Mouse (Mus musculus): ENCODE measurements around the gene Tnfrsf4. TPM values are rescaled to one million over a fixed set of nuclear protein-coding genes. Genes with fewer than 3 reads are reported as not detected.

Gene Tnfrsf4
- polyA plus RNA-seq, 1 experiment from 2014 or later, result 4.9 TPM

DNA sequence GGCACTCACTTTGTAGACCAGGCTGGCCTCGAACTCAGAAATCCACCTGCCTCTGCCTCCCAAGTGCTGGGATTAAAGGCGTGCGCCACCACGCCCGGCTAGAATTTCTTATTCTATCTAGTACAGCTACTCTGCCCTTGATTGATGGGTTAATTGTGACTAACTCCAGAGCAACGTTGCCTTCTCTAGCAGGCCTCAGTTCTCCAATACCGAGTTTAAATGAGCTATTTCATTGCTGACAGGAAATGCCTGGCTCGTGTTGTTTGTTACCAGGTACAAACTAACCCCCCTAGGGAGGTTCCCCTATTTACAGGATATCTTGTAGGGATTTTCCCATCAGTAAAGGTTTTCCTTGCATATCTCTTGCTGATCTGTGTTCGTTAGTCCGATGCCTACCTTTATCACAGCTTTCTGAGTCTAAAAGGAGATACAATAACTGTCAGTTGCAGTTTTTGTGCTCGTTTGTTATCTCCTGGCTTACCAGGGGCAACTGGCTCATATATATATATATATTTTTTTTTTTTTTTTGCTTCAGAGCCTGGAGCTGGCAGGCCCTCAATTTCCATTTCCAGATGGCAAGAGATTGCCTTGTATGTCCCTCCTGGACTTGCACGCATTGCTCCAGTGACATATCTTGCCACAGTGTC is 32.1 kb upstream of the Tnfrsf4 start:
- ATAC-seq (no peak), DNase-seq (ENCODE audit: low spot score) (no peak)
- Histone ChIP-seq H3K27me3 (replicated peaks; ENCODE audit: insufficient read depth, low read length) (no peaks in the 10 kb centered on the region), H3K4me3 (ENCODE audit: low read depth, low read length) (no peak overlapping the region), H3K4me2 (replicated peaks; ENCODE audit: low read depth, low read length) (no peak overlapping the region), H3K27ac (ENCODE audit: low read length) (no peak overlapping the region), H3K36me3 (ENCODE audit: insufficient read depth, low read length) (no peaks in the 10 kb centered on the region), H3K9ac (replicated peaks; ENCODE audit: low read depth) (no peak overlapping the region), H3K4me1 (ENCODE audit: insufficient read depth, low read depth, low read length) (no peaks in the 10 kb centered on the region), H3K9me3 (ENCODE audit: low read length) (no peaks in the 10 kb centered on the region)
- TF ChIP-seq EP300 (IDR thresholded peaks at IDR 0.05) (no peak), CTCF (IDR thresholded peaks at IDR 0.05) (no peak)
- 68% methylated on average over 12 of the region's 12 CpGs for WGBS

DNA sequence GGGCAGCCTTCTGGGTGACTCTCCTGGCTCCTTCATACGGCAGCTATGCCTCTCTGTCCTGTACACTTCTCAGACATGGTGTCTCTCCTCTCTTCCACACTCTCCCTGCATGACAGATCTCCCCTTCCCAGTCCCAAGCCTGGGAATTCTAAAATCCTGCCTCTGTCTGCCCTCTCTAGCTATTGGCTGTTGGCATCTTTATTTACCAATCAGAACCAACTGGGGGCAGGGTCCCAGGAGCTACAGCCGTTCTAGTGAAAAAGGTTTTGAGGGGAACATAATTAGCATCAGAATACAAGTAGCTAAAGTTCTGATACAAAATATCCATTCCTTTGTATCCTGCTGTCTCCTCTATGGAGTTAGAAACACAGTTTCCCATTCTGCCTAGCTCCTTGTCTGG is 29.9 kb upstream of the Tnfrsf4 start:
- no peak for TF ChIP-seq CTCF (IDR thresholded peaks at IDR 0.05)
- no peak for TF ChIP-seq EP300 (IDR thresholded peaks at IDR 0.05)
- DNase-seq (ENCODE audit: low spot score) (no peak), ATAC-seq (no peak)

DNA sequence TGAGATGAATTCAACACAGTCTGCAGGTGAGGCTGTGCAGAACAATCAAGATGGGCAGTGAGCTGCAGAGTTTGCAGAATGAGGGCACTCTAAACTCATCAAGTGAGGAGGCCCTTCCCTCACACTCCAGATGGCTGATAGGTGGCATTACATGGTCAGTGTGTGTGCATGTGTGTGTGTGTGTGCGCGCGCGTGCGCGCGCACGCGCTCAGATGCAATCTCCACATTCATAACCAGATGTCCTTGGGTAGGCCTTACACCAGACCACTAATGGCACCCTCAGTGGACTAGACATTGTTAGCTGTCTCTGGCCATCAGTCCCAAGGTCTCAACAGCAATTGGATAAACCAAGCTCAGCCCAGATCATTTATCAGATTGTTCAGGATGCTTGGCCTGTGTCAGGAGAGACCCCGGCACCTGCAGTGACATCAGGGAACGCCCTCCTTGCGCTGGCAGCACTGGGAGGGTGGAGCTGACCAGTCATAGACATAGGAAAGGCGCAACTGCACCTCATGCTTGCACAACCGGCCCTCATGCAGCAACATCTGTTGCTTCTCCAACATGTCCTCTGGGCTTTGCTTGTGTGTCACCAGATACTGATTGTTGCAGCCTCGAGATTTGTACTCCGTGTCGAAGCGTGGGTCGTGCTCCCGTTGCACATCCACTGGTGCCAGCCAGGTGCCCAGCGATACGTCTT is 22.3 kb upstream of the Tnfrsf4 start:
- no peaks in the 10 kb centered on the region for H3K36me3 ChIP-seq (ENCODE audit: insufficient read depth, low read length)
- H3K27ac ChIP-seq (ENCODE audit: low read length), result peak overlapping the region; percentile 94
- H3K9me3 ChIP-seq (ENCODE audit: low read length), result no peaks in the 10 kb centered on the region
- H3K4me1 ChIP-seq (ENCODE audit: insufficient read depth, low read depth, low read length), result peaks cover 15% of the 10 kb centered on the region; the same call in 1 of the 2 replicates
- TF ChIP-seq CTCF (IDR thresholded peaks at IDR 0.05), result no peak
- no peak for TF ChIP-seq EP300 (IDR thresholded peaks at IDR 0.05)
- WGBS, result 82% methylated on average over 22 of the region's 22 CpGs
- peak overlapping the region; percentile 68; the same call in 1 of the 2 replicates for H3K9ac ChIP-seq (replicated peaks; ENCODE audit: low read depth)
- H3K27me3 ChIP-seq (replicated peaks; ENCODE audit: insufficient read depth, low read length), result no peaks in the 10 kb centered on the region
- DNase-seq (ENCODE audit: low spot score) (peak; percentile 18), ATAC-seq (no peak)
- H3K4me2 ChIP-seq (replicated peaks; ENCODE audit: low read depth, low read length), result peak overlapping the region; percentile 96
- peak overlapping the region; percentile 59 for H3K4me3 ChIP-seq (ENCODE audit: low read depth, low read length)

More for the DNA sequence above, 29.9 kb upstream of the Tnfrsf4 start:
- Histone ChIP-seq H3K9ac (replicated peaks; ENCODE audit: low read depth) (no peak overlapping the region), H3K4me3 (ENCODE audit: low read depth, low read length) (no peak overlapping the region), H3K36me3 (ENCODE audit: insufficient read depth, low read length) (no peaks in the 10 kb centered on the region), H3K4me2 (replicated peaks; ENCODE audit: low read depth, low read length) (no peak overlapping the region), H3K27ac (ENCODE audit: low read length) (no peak overlapping the region), H3K27me3 (replicated peaks; ENCODE audit: insufficient read depth, low read length) (no peaks in the 10 kb centered on the region), H3K9me3 (ENCODE audit: low read length) (no peaks in the 10 kb centered on the region), H3K4me1 (ENCODE audit: insufficient read depth, low read depth, low read length) (no peaks in the 10 kb centered on the region)
- 25% methylated on average over 2 of the region's 2 CpGs for WGBS

DNA sequence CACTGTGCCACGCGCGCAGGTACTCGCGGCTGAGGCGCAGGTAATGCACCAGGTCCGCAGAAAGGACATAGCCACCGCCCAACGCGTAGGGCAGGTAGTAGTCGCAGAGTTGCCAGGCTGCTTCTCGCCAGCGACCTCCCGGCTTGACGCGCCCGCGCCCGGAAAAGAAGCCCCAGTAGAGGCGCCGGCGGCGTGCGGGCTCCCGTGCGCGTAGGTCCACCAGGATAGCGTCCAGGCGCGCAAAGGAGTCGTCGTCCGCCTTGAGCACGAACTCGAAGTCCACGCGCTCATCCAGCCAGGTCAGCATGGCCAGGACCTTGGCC is 21.8 kb upstream of the Tnfrsf4 start:
- no peak for DNase-seq (ENCODE audit: low spot score)
- peaks cover 15% of the 10 kb centered on the region; the same call in 1 of the 2 replicates for H3K4me1 ChIP-seq (ENCODE audit: insufficient read depth, low read depth, low read length)
- H3K4me3 ChIP-seq (ENCODE audit: low read depth, low read length), result peak overlapping the region; percentile 59
- peak overlapping the region; percentile 94 for H3K27ac ChIP-seq (ENCODE audit: low read length)
- no peaks in the 10 kb centered on the region for H3K9me3 ChIP-seq (ENCODE audit: low read length)
- no peak; the same call in 1 of the 2 replicates for ATAC-seq
- TF ChIP-seq CTCF (IDR thresholded peaks at IDR 0.05) (no peak), EP300 (IDR thresholded peaks at IDR 0.05) (no peak)
- no peaks in the 10 kb centered on the region for H3K27me3 ChIP-seq (replicated peaks; ENCODE audit: insufficient read depth, low read length)
- H3K4me2 ChIP-seq (replicated peaks; ENCODE audit: low read depth, low read length), result peak overlapping the region; percentile 96
- 23% methylated on average over 37 of the region's 37 CpGs for WGBS
- H3K9ac ChIP-seq (replicated peaks; ENCODE audit: low read depth), result peak overlapping the region; percentile 68; the same call in 1 of the 2 replicates
- peaks cover 3% of the 10 kb centered on the region; the same call in 1 of the 2 replicates for H3K36me3 ChIP-seq (ENCODE audit: insufficient read depth, low read length)

DNA sequence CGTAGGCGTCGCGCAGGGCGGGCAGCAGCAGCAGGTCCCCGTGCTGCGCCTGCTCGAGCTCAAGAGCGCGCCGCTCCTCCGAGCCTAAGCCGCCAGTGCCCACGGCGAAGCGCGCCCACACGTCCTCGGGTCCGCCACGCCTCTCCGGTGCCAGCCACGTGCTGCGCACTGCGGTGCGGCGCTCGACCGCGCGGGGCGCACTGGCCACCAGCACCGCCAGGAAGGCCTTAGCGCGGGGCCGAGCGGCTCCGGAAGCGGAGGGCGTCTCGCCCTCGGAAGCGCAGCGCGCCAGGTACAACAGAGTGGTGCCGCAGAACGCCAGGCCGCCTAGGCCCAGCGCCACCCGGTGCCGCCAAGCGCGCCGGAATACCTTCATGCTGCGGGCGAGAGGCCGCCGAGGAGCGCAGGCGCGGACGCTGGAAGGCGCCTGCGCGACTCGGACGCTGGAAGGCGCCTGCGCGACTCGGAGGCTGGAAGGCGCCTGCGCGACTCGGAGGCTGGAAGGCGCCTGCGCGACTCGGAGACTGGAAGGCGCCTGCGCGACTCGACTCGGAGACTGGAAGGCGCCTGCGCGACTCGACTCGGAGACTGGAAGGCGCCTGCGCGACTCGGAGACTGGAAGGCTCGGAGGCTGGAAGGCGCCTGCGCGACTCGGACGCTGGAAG is 21.3 kb upstream of the Tnfrsf4 start, which contains the start of the genes B3galt6 and Sdf4:
Gene B3galt6 (minus strand): TSS at position 409 of the 665 bp plus-strand sequence.
Gene Sdf4 (plus strand): TSS at position 632 of the 665 bp plus-strand sequence.
- WGBS, result 2% methylated on average over 91 of the region's 99 CpGs
- Histone ChIP-seq H3K4me2 (replicated peaks; ENCODE audit: low read depth, low read length) (peak within 1 kb of the TSS; percentile 96), H3K9me3 (ENCODE audit: low read length) (no peaks in the 10 kb centered on the region), H3K36me3 (ENCODE audit: insufficient read depth, low read length) (peaks cover 3% of the 10 kb centered on the region; the same call in 1 of the 2 replicates), H3K27ac (ENCODE audit: low read length) (peak within 1 kb of the TSS; percentile 94), H3K4me1 (ENCODE audit: insufficient read depth, low read depth, low read length) (peaks cover 15% of the 10 kb centered on the region; the same call in 1 of the 2 replicates), H3K4me3 (ENCODE audit: low read depth, low read length) (peak within 1 kb of the TSS; percentile 93), H3K27me3 (replicated peaks; ENCODE audit: insufficient read depth, low read length) (no peaks in the 10 kb centered on the region), H3K9ac (replicated peaks; ENCODE audit: low read depth) (peak within 1 kb of the TSS; percentile 80)
- TF ChIP-seq CTCF (IDR thresholded peaks at IDR 0.05) (peak; percentile 91), EP300 (IDR thresholded peaks at IDR 0.05) (no peak)
- DNase-seq (ENCODE audit: low spot score), result peak; percentile 95
- ATAC-seq, result peak; percentile 91
